Mouse (Mus musculus): Measurements from ENCODE around the gene Tardbp. TPM values are rescaled to one million over a fixed set of nuclear protein-coding genes. Genes with fewer than 3 reads are reported as not detected.

Gene Tardbp
- 180 and 240 TPM in 2 replicates for polyA plus RNA-seq (2015; fragmentation: Nextera tagmentation; extraction: Ambion mirVana)

- H3K4me3 ChIP-seq (replicated peaks) = peak within 1 kb of the TSS; percentile 86
- peaks cover 40% of the 10 kb centered on the region for H3K4me1 ChIP-seq (replicated peaks)
- H3K9me3 ChIP-seq (replicated peaks) = no peaks in the 10 kb centered on the region
- peak within 1 kb of the TSS; percentile 79 for H3K4me2 ChIP-seq
- H3K27ac ChIP-seq = peak within 1 kb of the TSS; percentile 92
- H3K36me3 ChIP-seq = peaks cover 35% of the 10 kb centered on the region
- DNase-seq (peak; percentile 91), ATAC-seq (ENCODE audit: low read depth) (peak; percentile 91)
- H3K9ac ChIP-seq = peak within 1 kb of the TSS; percentile 93
- no peaks in the 10 kb centered on the region for H3K27me3 ChIP-seq
- WGBS (ENCODE audit: insufficient replicate concordance) = 0% methylated on average over 51 of the region's 51 CpGs
These were observed at the start of gene Tardbp for GRCm38 (mm10) chr4:148626623-148627185. Gene Tardbp (minus strand): TSS chr4:148627019.

GRCm38 (mm10) chr4:148676188-148676960, 49.6 kb upstream of the Tardbp start:
- H3K4me3 ChIP-seq (replicated peaks) = no peak overlapping the region
- ATAC-seq (ENCODE audit: low read depth) (peak; percentile 37), DNase-seq (no peak)
- H3K9ac ChIP-seq = 0 out of 2 replicates have a peak overlapping the region, but pooled peaks have one; percentile 4
- H3K4me2 ChIP-seq = no peak overlapping the region
- H3K27me3 ChIP-seq = peaks cover 8% of the 10 kb centered on the region; the same call in 1 of the 2 replicates
- H3K27ac ChIP-seq = no peak overlapping the region
- peaks cover 71% of the 10 kb centered on the region for H3K4me1 ChIP-seq (replicated peaks)
- WGBS (ENCODE audit: insufficient replicate concordance) = 27% methylated on average over 16 of the region's 16 CpGs
- H3K36me3 ChIP-seq = no peaks in the 10 kb centered on the region
- H3K9me3 ChIP-seq (replicated peaks) = no peaks in the 10 kb centered on the region

GRCm38 (mm10) chr4:148675043-148675442, 48.2 kb upstream of the Tardbp start:
- DNase-seq (no peak), ATAC-seq (ENCODE audit: low read depth) (no peak)
- Histone ChIP-seq H3K27me3 (peaks cover 8% of the 10 kb centered on the region; the same call in 1 of the 2 replicates), H3K36me3 (no peaks in the 10 kb centered on the region), H3K4me2 (no peak overlapping the region), H3K4me1 (replicated peaks) (peaks cover 71% of the 10 kb centered on the region), H3K9me3 (replicated peaks) (no peaks in the 10 kb centered on the region), H3K9ac (no peak overlapping the region), H3K27ac (no peak overlapping the region; the same call in 1 of the 2 replicates), H3K4me3 (replicated peaks) (no peak overlapping the region)
- WGBS (ENCODE audit: insufficient replicate concordance) = 37% methylated on average over 7 of the region's 7 CpGs

- WGBS (ENCODE audit: insufficient replicate concordance) = 4% methylated on average over 16 of the region's 16 CpGs
- Histone ChIP-seq H3K9ac (no peak overlapping the region), H3K27me3 (peaks cover 8% of the 10 kb centered on the region; the same call in 1 of the 2 replicates), H3K4me3 (replicated peaks) (peak overlapping the region; percentile 24), H3K36me3 (no peaks in the 10 kb centered on the region), H3K9me3 (replicated peaks) (no peaks in the 10 kb centered on the region), H3K4me2 (peak overlapping the region; percentile 70), H3K4me1 (replicated peaks) (peaks cover 46% of the 10 kb centered on the region), H3K27ac (0 out of 2 replicates have a peak overlapping the region, but pooled peaks have one; percentile 20)
- ATAC-seq (ENCODE audit: low read depth) (peak; percentile 85), DNase-seq (no peak)
These were observed 44.6 kb upstream of the Tardbp start for GRCm38 (mm10) chr4:148671230-148671947.

GRCm38 (mm10) chr4:148667006-148667755, 40.4 kb upstream of the Tardbp start:
- Histone ChIP-seq H3K36me3 (no peaks in the 10 kb centered on the region), H3K9me3 (replicated peaks) (no peaks in the 10 kb centered on the region), H3K27me3 (peaks cover 22% of the 10 kb centered on the region), H3K4me1 (replicated peaks) (peaks cover 30% of the 10 kb centered on the region), H3K4me2 (no peak overlapping the region), H3K4me3 (replicated peaks) (no peak overlapping the region), H3K9ac (no peak overlapping the region), H3K27ac (no peak overlapping the region)
- ATAC-seq (ENCODE audit: low read depth) (no peak), DNase-seq (no peak)
- WGBS (ENCODE audit: insufficient replicate concordance) = 72% methylated on average over 15 of the region's 15 CpGs

GRCm38 (mm10) chr4:148664021-148664420, 37.2 kb upstream of the Tardbp start:
- no peak for DNase-seq
- H3K4me1 ChIP-seq (replicated peaks) = peaks cover 7% of the 10 kb centered on the region
- H3K4me2 ChIP-seq = no peak overlapping the region
- no peak for ATAC-seq (ENCODE audit: low read depth)
- H3K4me3 ChIP-seq (replicated peaks) = no peak overlapping the region
- no peak overlapping the region for H3K27ac ChIP-seq
- H3K9ac ChIP-seq = no peak overlapping the region
- peaks cover 33% of the 10 kb centered on the region for H3K27me3 ChIP-seq
- no peaks in the 10 kb centered on the region for H3K36me3 ChIP-seq
- H3K9me3 ChIP-seq (replicated peaks) = no peaks in the 10 kb centered on the region
- 59% methylated on average over 6 of the region's 6 CpGs for WGBS (ENCODE audit: insufficient replicate concordance)

- DNase-seq (no peak), ATAC-seq (ENCODE audit: low read depth) (no peak)
- Histone ChIP-seq H3K4me2 (no peak overlapping the region), H3K4me3 (replicated peaks) (no peak overlapping the region), H3K9ac (no peak overlapping the region), H3K27me3 (peaks cover 35% of the 10 kb centered on the region), H3K9me3 (replicated peaks) (no peaks in the 10 kb centered on the region), H3K27ac (no peak overlapping the region), H3K36me3 (no peaks in the 10 kb centered on the region), H3K4me1 (replicated peaks) (peaks cover 7% of the 10 kb centered on the region)
- 69% methylated on average over 7 of the region's 7 CpGs for WGBS (ENCODE audit: insufficient replicate concordance)
These were observed 36.5 kb upstream of the Tardbp start for GRCm38 (mm10) chr4:148663326-148663725.

- H3K36me3 ChIP-seq = no peaks in the 10 kb centered on the region
- DNase-seq = no peak
- no peaks in the 10 kb centered on the region for H3K9me3 ChIP-seq (replicated peaks)
- peaks cover 35% of the 10 kb centered on the region for H3K27me3 ChIP-seq
- WGBS (ENCODE audit: insufficient replicate concordance) = 31% methylated on average over 21 of the region's 21 CpGs
- H3K27ac ChIP-seq = no peak overlapping the region
- no peak overlapping the region for H3K4me3 ChIP-seq (replicated peaks)
- H3K4me1 ChIP-seq (replicated peaks) = peaks cover 7% of the 10 kb centered on the region
- no peak overlapping the region for H3K9ac ChIP-seq
- peak; percentile 16; the same call in 1 of the 2 replicates for ATAC-seq (ENCODE audit: low read depth)
- peak overlapping the region; percentile 33; the same call in 1 of the 2 replicates for H3K4me2 ChIP-seq
These were observed 35.5 kb upstream of the Tardbp start for GRCm38 (mm10) chr4:148662168-148662965.

- Histone ChIP-seq H3K27me3 (peaks cover 35% of the 10 kb centered on the region), H3K27ac (no peak overlapping the region), H3K4me3 (replicated peaks) (no peak overlapping the region), H3K36me3 (no peaks in the 10 kb centered on the region), H3K9me3 (replicated peaks) (no peaks in the 10 kb centered on the region), H3K4me1 (replicated peaks) (peaks cover 7% of the 10 kb centered on the region), H3K4me2 (no peak overlapping the region), H3K9ac (no peak overlapping the region)
- ATAC-seq (ENCODE audit: low read depth) = no peak
- 42% methylated on average over 3 of the region's 3 CpGs for WGBS (ENCODE audit: insufficient replicate concordance)
- DNase-seq = no peak
These were observed 33.4 kb upstream of the Tardbp start for GRCm38 (mm10) chr4:148660174-148660573.

GRCm38 (mm10) chr4:148657776-148658175, 31.0 kb upstream of the Tardbp start:
- Histone ChIP-seq H3K36me3 (no peaks in the 10 kb centered on the region), H3K9ac (no peak overlapping the region), H3K27ac (no peak overlapping the region), H3K4me1 (replicated peaks) (peaks cover 6% of the 10 kb centered on the region), H3K4me3 (replicated peaks) (no peak overlapping the region), H3K4me2 (no peak overlapping the region), H3K9me3 (replicated peaks) (no peaks in the 10 kb centered on the region), H3K27me3 (peaks cover 16% of the 10 kb centered on the region)
- ATAC-seq (ENCODE audit: low read depth) (no peak), DNase-seq (no peak)
- 69% methylated on average over 13 of the region's 13 CpGs for WGBS (ENCODE audit: insufficient replicate concordance)

Measured in liver, embryonic 13.5 days (tissue).